Mouse (Mus musculus): ENCODE measurements around the gene Vps18.

Gene Vps18

GRCm38 (mm10) chr2:119288270-119288882 is at the start of gene Vps18:
Gene Vps18, plus strand, starts transcription at chr2:119288740.
- peak; percentile 98 for DNase-seq (ENCODE audit: low read depth, low spot score)

DNA sequence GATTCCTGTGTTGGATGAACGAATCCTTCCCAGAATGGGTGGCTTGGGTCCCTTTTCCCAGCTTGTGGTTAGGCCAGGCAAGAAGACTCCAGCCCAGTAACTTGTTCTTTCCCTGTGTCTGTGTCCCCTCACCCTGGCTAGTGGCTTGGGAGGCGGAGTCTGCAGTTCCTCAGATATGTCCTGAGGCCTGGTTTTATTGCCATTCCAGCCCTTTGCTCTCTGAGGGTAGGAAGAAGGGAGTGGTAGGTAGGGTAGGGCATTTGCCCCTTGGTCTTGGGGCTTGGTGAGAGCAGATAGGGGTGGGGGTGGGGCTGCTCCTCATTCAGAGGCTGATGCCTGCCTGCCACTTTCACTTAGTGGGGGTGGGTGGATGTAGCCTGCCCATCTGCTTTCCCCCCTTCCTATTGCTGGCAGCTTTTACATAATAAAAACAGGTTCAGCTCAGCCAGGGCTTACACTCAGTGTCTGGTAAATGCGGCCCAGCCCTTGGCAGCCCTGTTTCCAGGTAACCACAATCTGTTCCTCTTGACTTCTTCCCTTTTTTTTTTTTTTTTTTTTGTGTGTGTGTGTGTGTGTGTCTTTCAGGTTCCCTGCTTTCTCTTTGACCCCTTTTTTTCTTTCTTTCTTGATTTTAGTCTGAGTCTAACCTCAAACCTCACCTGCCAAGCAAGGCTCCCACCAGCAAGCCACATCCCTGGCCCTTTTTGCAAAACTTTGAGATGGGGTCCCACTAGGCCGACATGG is 48.3 kb upstream of the Vps18 start:
- no peak for DNase-seq (ENCODE audit: low read depth, low spot score)

GRCm38 (mm10) chr2:119240819-119241186 is 47.7 kb upstream of the Vps18 start:
- DNase-seq (ENCODE audit: low read depth, low spot score): no peak

GRCm38 (mm10) chr2:119242548-119242947 is 46.0 kb upstream of the Vps18 start:
- DNase-seq (ENCODE audit: low read depth, low spot score): no peak

DNA sequence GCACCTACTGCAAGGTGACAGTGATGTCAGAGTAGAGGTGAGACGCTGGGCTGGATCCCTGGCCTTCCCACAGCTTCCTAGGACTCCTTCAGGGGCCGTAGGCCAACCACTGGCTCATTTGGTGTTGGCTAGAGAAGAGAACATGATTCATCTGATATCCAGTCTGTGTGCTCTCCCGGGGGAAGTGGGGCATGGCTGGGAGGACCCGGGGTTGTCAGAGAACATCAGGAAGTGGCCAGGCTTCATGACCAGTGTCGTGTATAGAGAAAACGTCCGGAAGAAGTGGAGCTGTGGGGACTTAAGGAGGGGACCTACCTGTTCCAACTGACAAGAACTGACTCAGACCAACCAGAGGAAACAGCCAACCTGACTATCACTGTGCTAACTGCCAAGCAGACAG is 43.3 kb upstream of the Vps18 start:
- DNase-seq (ENCODE audit: low read depth, low spot score): no peak

DNA sequence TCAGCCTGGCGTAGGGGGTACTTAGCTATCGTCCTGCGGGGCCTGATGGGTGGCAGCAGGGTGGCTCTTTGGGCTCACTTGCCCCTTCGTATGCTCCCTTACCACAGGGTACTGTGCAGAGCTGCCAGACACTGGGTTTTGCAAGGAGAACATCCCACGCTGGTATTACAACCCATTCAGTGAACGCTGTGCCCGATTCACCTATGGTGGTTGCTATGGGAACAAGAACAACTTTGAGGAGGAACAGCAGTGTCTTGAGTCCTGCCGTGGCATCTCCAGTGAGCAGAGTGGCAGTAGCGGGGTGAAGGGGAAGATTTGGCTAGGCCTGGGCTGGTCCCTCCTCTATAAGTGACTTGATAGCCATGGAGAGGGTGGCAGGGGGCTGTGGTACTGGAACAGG is 40.6 kb upstream of the Vps18 start:
- no peak for DNase-seq (ENCODE audit: low read depth, low spot score)

- no peak for DNase-seq (ENCODE audit: low read depth, low spot score)
Measured at GRCm38 (mm10) chr2:119249592-119250061, 38.9 kb upstream of the Vps18 start.

DNA sequence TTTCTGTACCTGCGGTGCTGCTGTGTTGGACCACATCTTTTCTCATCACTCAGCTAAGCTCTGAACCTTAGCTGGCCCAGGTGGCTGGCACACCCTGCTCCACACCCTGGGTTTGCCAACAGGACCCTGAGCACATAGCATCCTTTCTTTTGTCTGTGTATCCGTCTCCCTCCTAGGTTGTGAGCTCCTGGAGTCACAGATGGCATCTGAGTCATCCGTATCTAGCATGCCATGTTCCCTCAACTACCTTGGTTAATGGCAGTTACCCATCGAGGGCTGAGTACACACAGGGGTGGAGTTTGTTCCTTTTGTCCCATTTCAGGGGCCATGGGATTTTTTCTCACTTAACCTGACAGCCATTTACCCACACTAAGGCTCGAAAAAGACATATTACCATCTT is 38.2 kb upstream of the Vps18 start:
- DNase-seq (ENCODE audit: low read depth, low spot score): no peak

DNA sequence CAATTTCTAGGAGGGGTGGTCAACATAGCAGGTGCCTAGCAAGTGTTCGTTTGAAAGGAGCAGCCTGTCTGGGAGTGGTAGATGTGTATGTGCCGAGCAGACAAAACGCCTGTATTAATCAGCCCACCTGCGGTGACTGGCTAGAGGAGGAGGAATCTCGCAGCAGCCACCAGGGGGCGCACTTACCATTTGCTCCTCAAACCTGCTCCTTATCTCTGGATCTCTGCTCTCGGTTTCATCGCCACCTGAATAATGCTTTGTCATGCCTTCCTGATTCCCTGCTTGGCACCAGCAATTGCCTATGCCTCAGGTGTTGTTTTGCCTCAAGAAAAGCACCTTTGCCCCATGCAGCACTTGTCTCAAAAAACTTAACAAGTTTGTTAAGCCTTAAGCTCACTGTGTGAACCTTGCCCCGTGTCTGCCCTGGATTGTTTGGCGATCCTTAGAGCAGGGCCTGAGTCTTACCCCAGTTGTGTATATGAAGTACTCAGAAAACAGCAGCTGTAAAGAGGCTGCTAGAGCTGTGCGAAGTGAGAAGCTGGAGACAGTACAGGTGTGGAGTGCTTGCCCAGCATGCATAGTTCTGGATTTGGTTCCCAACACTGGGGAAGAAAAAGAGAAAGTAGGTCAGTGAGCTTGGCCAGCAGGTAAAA is 37.6 kb upstream of the Vps18 start:
- DNase-seq (ENCODE audit: low read depth, low spot score): peak; percentile 84

- DNase-seq (ENCODE audit: low read depth, low spot score): no peak
Measured at GRCm38 (mm10) chr2:119254976-119255375, 33.6 kb upstream of the Vps18 start.

DNA sequence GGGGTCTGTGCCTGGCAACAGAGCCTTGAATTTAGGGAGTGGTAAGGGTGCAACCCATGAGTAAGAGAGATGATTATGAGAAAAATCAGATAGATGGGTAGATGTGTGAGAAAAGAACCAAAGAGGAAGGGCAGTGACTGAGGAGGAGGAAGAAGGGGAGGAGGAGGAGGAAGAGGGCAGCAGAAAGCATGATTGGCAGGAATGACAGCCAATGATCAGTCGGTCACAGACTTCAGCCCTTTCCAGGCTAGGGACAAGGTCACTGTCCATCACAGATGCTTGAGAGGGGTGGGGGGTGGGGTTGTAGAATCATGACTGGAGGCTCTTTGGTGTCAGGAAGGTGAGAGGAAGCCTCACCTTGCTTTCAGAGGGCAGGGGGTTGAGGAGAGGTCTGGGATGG is 28.0 kb upstream of the Vps18 start:
- DNase-seq (ENCODE audit: low read depth, low spot score): no peak

DNA sequence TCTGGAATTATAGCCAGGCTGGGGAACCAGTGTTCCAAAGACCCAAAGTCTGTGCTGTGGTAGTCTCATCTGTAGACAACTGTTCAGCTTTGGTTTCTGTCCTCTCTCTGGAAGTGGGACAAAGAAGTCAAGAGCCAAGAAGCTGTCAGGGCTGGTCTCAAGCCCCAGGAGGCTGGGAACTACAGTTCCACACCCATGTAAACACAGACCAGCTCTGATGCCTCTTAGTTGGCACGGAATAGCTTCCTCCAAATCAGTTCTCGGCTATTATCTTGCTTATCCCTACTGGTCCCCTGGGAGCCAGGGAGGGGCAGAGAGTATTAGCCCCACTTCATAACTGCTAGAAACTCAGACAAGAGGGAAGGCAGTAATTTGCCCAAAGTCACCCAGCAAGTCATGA is 27.2 kb upstream of the Vps18 start:
- no peak for DNase-seq (ENCODE audit: low read depth, low spot score)

- no peak for DNase-seq (ENCODE audit: low read depth, low spot score)
Measured at GRCm38 (mm10) chr2:119262978-119263377, 25.6 kb upstream of the Vps18 start.

DNA sequence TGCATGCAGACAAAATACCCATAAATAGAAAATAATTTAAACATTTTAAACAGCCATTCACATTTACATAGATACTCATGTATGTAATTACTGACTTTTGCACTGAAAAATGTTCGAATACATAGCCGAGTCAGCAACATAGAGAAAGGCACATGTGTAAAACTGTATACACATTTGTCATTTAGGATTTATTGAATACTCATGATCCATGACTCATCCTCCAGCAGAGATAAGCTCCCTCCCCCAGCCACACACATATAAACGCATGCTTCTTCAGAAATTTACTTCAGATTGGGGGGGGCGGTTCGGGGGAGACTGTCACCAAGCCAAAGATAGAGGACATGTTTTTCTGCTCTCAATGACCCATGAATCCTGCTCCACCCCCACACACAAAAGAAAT is 24.7 kb upstream of the Vps18 start:
- no peak for DNase-seq (ENCODE audit: low read depth, low spot score)

DNA sequence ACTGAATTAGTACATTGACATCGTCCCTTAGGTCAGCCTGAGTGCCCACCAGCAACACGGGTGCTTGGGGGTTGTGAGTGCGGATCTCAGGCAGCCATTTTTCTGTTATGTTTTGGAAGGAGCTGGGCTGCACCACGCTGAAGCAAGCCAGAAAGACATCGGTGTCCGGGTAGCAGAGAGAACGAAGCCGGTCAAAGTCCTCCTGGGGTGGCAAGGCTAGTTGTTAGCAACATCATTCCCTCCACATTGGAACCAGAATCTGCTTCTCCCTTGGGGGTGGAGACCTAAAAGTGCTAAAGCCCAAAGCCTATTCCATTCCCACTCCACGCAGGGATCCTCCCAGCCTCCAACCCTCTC is 18.3 kb upstream of the Vps18 start:
- DNase-seq (ENCODE audit: low read depth, low spot score): no peak

DNA sequence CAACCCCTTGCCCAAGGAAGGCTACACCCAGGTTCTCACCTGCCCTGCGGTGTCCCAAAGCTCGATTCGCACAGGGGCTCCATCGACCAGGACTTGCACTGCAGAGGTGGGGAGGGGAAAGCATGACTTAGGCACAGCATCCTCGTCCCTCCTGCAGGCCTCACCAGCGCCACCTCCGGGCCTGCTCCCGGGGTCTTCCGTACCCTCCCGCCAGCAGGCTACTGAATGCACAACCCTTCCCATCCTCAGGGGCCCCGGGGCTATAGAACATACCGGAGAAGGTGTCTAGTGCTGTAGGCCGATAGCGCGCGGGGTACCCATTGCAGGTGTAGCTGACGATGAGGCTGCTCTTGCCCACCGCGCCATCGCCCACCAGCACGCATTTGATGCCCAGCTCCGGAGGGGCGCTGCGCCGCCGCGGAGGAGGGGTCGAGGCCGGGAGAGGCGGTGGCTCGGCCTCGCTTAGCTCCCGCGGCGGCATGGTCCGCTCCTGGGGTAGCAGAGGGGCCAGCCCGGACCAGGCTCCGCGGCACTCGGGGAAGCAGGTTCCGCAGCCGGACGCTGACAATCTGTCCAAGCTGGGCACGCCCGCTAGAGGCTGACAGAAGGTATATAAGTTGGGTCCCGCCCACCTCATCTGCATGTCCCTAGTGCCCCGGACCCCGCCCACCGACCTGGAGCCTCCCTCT is 17.8 kb upstream of the Vps18 start, which contains the start of gene Rhov:
TSS of gene Rhov (minus strand) at position 630 of the 689 bp plus-strand sequence.
- peak; percentile 69 for DNase-seq (ENCODE audit: low read depth, low spot score)

DNA sequence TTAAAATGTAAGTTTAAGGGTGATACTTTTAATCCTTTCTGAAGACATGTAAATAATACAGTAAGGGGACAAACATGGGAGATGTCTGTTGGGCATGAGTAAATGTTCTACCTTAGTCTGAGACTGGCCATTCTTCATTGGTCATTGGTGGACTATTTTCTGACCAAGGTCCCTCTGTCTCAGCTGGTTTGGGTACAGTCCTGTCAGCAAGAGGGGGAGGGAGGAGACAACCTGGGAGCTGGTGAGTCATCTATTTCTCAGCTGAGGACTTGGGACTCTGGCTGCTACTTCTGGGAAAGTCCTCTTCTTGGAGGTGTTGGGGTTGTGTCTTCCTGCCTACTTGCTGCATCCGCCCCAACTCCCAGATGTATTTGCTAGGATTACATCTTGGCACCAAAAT is 14.4 kb upstream of the Vps18 start:
- no peak for DNase-seq (ENCODE audit: low read depth, low spot score)

DNA sequence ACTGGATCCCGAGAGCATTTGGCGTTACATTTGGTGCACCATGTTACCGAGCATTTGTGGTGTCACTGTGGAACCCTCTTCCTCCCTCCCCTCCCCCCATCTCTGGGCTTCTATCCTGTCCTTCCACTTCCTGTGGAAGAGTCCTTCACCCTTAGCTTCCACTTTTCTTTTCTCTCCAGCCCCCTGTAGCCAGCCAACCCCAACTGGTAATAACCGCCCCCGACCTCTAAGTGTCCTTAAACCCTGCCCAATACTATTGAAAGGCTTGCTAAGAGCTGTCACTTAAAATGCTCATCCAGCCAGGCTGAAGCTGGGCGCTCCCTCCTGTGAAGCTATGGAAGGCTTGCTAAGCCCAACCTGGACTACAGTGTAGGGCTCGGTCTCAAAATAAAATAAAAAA is 11.6 kb upstream of the Vps18 start:
- no peak for DNase-seq (ENCODE audit: low read depth, low spot score)

- no peak for DNase-seq (ENCODE audit: low read depth, low spot score)
Measured at GRCm38 (mm10) chr2:119277810-119278209, 10.7 kb upstream of the Vps18 start.

DNA sequence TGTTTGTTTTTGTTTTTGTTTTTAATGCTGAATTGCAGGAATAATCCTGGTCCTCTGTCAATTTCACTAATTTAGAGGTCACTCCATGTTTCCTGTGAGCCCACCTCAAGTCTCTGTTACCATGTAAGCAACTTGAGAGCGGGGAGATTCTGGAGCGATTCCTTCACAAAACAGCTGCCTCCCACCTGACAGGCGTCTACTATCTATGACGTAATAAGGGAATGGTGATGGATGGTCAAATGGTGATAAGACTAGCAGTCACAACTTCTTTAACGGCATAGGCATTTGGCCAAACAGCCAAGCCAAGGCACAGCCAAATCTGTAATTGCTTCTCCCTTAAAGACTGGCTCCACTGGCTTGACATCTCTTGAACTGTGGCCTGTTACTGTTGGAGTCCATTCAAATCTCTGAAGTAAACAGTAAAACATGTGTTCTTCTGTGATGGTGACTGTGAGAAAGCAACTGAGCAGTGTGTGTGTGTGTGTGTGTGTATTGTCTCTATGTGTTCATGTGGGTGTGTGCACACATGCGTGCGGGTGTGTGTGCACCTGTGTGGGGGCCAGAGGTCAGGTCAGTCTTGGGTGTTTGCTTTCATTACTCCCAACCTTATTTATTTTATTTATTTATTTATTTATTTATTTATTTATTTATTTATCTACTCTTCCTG is 6.5 kb upstream of the Vps18 start:
- DNase-seq (ENCODE audit: low read depth, low spot score): no peak

GRCm38 (mm10) chr2:119287372-119287771 is 1.2 kb upstream of the Vps18 start:
- no peak for DNase-seq (ENCODE audit: low read depth, low spot score)

- no peak for DNase-seq (ENCODE audit: low read depth, low spot score)
Measured at GRCm38 (mm10) chr2:119289014-119289416, 475 bp downstream of the Vps18 start.

Data from CD4-positive helper T cell, adult 2 months (primary cell).